Mouse (Mus musculus): ENCODE measurements at regions not wholly inside any gene's neighbourhood (a gene's known extent, or its start where the extent isn't known, plus 50 kb on each side); places are given as distances from the start of the nearest gene placed in this dataset.

GRCm38 (mm10) chr3:107826241-107826760, 50.7 kb upstream of the Eps8l3 start:
- TF ChIP-seq POLR2A (IDR thresholded peaks at IDR 0.05; ENCODE audit: low read depth, low read length) = no peak
- no peak for TF ChIP-seq CTCF (IDR thresholded peaks at IDR 0.05; ENCODE audit: borderline replicate concordance, insufficient read depth, low read length)
